Mouse (Mus musculus) cortical plate, adult 2 months (tissue): ENCODE results near the gene Dcst2.

Source experiments
- CTCF ChIP-seq: fragments of 200-500 bp; IDR thresholded peaks from 2 replicates; pipeline ENCODE4 v1.5.1; 2011; ENCODE audit warnings: mild to moderate bottlenecking, control low read depth, low read length; ENCODE audit not compliant: insufficient read depth; ENCODE audit errors: extremely low read depth
- POLR2A ChIP-seq: fragments of 200-500 bp; IDR thresholded peaks from 2 replicates; pipeline ENCODE4 v1.6.1; 2011; ENCODE audit warnings: mild to moderate bottlenecking, low read length, control low read depth; ENCODE audit not compliant: insufficient read depth; ENCODE audit errors: extremely low read depth

DNA sequence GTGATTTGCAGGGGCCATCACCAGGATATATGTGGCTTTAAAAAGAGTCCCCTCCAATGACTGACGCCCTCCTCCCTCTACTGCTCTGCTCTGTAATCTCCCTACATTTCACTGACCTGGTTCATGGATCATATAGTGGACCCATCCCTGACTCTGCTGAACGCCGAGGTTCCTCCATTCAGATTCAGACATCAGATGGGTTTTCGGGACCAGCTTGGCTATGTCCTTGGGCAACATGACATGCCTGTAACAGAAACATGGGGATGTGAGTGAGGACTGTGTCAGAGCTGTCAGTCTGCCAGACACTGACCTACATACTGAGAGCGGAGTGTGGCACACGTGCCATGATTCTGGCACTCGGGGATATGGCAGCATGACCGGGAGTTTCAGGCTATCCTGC is 54.4 kb downstream of the Dcst2 start:
- TF ChIP-seq POLR2A (no peak), CTCF (no peak)
